Mouse (Mus musculus): Measurements from ENCODE around the gene Atp6v0e.
A peak's percentile ranks its signal among the peaks of the same experiment; 100 is the strongest.

Gene Atp6v0e

GRCm38 (mm10) chr17:26662978-26663683, at the start of gene Atp6v0e:
Gene Atp6v0e, plus strand, starts transcription at chr17:26663231.
- DNase-seq (ENCODE audit: low read depth, low spot score) = peak; percentile 95

- no peak for DNase-seq (ENCODE audit: low read depth, low spot score)
These were observed 48.7 kb upstream of the Atp6v0e start for GRCm38 (mm10) chr17:26614286-26614685.

- no peak for DNase-seq (ENCODE audit: low read depth, low spot score)
These were observed 48.1 kb upstream of the Atp6v0e start for GRCm38 (mm10) chr17:26614708-26615486.

GRCm38 (mm10) chr17:26616696-26617095, 46.3 kb upstream of the Atp6v0e start:
- DNase-seq (ENCODE audit: low read depth, low spot score) = no peak

GRCm38 (mm10) chr17:26618498-26618897, 44.5 kb upstream of the Atp6v0e start:
- DNase-seq (ENCODE audit: low read depth, low spot score) = no peak

GRCm38 (mm10) chr17:26619577-26619976, 43.5 kb upstream of the Atp6v0e start:
- DNase-seq (ENCODE audit: low read depth, low spot score) = no peak

GRCm38 (mm10) chr17:26620292-26620691, 42.7 kb upstream of the Atp6v0e start:
- DNase-seq (ENCODE audit: low read depth, low spot score) = no peak

- no peak for DNase-seq (ENCODE audit: low read depth, low spot score)
These were observed 42.0 kb upstream of the Atp6v0e start for GRCm38 (mm10) chr17:26620786-26621766.

- DNase-seq (ENCODE audit: low read depth, low spot score) = no peak
These were observed 41.1 kb upstream of the Atp6v0e start for GRCm38 (mm10) chr17:26621912-26622311.

- DNase-seq (ENCODE audit: low read depth, low spot score) = no peak
These were observed 39.0 kb upstream of the Atp6v0e start for GRCm38 (mm10) chr17:26623991-26624390.

- DNase-seq (ENCODE audit: low read depth, low spot score) = no peak
These were observed 38.0 kb upstream of the Atp6v0e start for GRCm38 (mm10) chr17:26624999-26625398.

GRCm38 (mm10) chr17:26625521-26626010, 37.5 kb upstream of the Atp6v0e start:
- no peak for DNase-seq (ENCODE audit: low read depth, low spot score)

GRCm38 (mm10) chr17:26628479-26628878, 34.6 kb upstream of the Atp6v0e start:
- no peak for DNase-seq (ENCODE audit: low read depth, low spot score)

GRCm38 (mm10) chr17:26628936-26629335, 34.1 kb upstream of the Atp6v0e start:
- no peak for DNase-seq (ENCODE audit: low read depth, low spot score)

- DNase-seq (ENCODE audit: low read depth, low spot score) = no peak
These were observed 31.2 kb upstream of the Atp6v0e start for GRCm38 (mm10) chr17:26631811-26632327.

GRCm38 (mm10) chr17:26633186-26633585, 29.8 kb upstream of the Atp6v0e start:
- no peak for DNase-seq (ENCODE audit: low read depth, low spot score)

GRCm38 (mm10) chr17:26633926-26634325, 29.1 kb upstream of the Atp6v0e start:
- no peak for DNase-seq (ENCODE audit: low read depth, low spot score)

- no peak for DNase-seq (ENCODE audit: low read depth, low spot score)
These were observed 28.5 kb upstream of the Atp6v0e start for GRCm38 (mm10) chr17:26634539-26634938.

GRCm38 (mm10) chr17:26635951-26636350, 27.1 kb upstream of the Atp6v0e start:
- DNase-seq (ENCODE audit: low read depth, low spot score) = no peak

- no peak for DNase-seq (ENCODE audit: low read depth, low spot score)
These were observed 25.2 kb upstream of the Atp6v0e start for GRCm38 (mm10) chr17:26637851-26638250.

GRCm38 (mm10) chr17:26638655-26639054, 24.4 kb upstream of the Atp6v0e start:
- peak; percentile 69 for DNase-seq (ENCODE audit: low read depth, low spot score)
